Mouse (Mus musculus): ENCODE data around the gene Capns1. TPM values are rescaled to one million over a fixed set of nuclear protein-coding genes. Genes with fewer than 3 reads are reported as not detected.

Capns1 gene
- 60.7 TPM for polyA plus RNA-seq (2017; shearing (Covaris generic))

DNA sequence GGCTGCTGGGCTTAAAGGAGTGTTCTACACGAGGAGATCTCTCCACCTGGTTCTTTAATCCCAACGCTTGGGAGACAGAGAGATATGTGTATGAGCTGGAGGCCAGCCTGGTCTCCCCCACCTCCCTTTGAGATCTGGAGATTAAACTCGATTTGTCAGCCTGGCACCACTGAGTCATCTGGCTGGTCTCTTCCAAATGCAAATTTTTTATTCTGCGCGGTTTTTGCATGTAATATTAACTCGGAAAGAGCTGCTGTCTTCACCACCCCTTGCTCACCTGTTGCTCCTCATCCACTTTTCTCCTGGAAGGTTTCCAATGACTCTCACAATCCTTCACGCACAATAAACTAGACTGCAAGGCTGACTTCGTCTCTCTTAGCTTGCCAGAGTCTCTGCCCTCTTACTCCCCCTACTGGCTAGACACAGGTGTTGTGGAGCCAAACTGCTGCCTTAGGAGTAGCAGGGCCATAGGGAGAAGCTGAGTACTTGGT lies at the start of gene Capns1:
Gene Capns1 (minus strand): TSS at position 331 of the 491 bp plus-strand sequence.

DNA sequence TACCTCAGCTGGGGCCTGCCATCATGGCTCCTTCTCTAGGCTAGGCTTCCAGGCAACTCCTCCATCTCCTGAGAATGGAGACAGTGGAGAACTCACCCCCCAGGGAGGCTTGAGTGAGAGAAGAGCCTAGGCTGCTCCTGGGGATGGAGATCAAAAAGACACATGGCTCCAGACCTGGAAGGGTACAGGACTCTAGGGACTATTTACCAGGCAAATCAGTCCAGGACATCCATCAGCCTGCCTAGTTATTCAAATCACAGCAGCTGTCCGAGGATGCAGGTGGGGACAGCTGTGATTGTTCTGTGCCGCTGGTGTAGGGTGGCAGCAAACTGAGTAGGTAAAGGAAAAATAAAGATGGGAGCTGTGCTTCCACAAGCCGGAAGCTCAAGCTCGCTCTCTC lies 37.0 kb upstream of the Capns1 start, which contains the start of gene Ovol3:
Gene Ovol3 (minus strand): TSS at position 101 of the 400 bp plus-strand sequence.

DNA sequence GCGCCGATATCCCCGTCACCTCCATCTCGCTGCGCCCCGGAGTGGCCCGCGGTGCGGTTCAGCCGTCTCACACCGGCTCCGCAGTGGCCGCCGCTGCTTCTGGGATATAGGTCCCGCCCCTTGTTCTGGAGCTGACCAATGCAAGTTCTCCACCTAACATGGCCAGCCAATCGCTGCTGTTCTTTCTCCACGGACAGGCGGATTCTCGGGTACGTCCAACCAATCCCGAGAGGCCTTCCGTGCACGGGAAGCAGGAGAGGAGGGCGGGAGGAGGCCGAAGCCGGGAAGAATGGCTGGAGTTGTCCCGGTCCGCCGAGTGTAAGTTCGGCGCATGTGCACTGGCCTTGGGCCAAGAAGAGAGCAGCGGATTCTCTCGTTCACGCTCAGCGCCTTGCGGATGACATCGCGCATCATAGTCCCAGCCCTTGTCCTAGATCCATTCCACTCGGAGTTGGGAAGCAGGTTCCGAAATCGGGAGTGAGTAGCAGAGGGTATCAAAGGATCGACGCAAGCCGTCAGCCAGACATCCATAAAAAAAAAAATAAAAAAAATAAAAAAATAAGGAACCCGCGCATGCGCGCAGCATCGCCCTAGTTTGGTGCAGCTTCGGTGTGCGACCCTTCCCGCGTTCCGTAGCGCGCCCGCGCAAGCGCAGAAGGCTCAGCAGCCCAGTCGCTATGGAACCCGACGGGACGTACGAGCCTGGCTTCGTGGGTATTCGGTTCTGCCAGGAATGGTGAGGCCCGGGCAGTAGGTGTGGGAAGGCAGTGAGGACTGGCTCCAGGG lies 33.3 kb upstream of the Capns1 start, which contains the start of the genes Polr2i and Tbcb:
Gene Polr2i (plus strand): TSS at position 280 of the 786 bp plus-strand sequence.
Gene Tbcb (minus strand): TSS at position 604 of the 786 bp plus-strand sequence.

DNA sequence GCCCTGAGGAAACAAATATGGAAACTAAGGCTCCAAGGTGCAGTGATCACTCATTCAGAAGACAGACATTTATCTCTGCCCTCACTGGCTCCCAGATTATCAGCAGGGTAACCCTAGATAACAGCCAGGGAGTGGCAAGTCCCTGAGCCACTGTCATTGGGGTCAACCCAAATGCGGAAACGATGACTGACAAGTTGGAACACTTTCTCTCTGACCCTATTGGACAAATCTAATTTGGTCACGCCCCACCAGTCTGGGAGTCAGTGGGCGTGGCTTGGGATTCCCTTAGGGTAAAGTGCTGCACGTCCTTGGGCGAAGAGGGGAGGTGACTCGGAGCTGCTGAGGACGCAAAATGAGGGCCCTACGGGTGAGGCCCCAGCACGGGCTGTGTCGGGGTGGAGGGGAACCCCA lies 14.7 kb downstream of the Capns1 start, which contains the start of gene Cox7a1:
Gene Cox7a1 (plus strand): TSS at position 266 of the 411 bp plus-strand sequence.

DNA sequence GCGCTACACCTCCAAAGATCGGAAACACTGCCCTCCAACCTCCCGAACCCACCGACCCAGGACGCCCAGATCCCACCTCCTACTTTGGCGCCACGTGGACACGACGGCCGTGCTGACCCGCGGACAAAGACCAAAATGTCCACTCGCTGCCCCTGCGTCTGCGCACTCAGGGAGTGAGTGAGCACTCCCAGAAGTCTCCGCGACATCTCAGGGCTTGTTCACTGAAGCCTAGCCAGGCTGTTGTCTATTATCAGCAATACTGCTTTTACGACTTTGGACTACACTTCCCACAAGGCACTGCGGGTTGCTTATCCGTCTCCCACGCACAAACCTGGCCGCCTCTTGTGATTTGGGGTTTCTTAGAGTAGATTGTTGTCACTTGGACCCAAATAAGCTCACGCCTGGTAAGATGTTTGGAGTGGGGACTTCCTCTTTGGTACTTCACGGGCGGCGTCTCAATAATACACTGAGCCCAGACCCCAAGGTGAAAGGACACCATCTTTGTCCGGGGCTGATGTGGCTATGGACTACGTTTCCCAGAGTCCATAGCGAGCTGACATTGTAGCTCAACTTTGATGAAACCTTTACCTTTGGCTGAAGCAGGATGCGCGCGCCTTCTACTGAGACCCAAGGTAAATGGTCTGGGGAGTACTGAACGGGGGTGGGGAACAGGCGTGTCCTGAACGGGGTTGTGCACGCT lies 28.9 kb downstream of the Capns1 start, which contains the start of gene Zfp146:
Gene Zfp146 (minus strand): TSS at position 168 of the 700 bp plus-strand sequence.

Other genes starting within 250 kb of the Capns1 start
- gene Zfp74, start 244.7 kb downstream of the Capns1 start, polyA plus RNA-seq (2017; shearing (Covaris generic)), result 2.2 TPM
- gene Zfp568, start 214.9 kb downstream of the Capns1 start, polyA plus RNA-seq (2017; shearing (Covaris generic)), result 5.7 TPM
- gene Zfp14, start 147.4 kb downstream of the Capns1 start, polyA plus RNA-seq (2017; shearing (Covaris generic)), result 2.1 TPM
- 7.4 TPM for gene Zfp82, start 125.9 kb downstream of the Capns1 start, polyA plus RNA-seq (2017; shearing (Covaris generic))
- not detected for gene Gm26920, start 108.4 kb downstream of the Capns1 start, polyA plus RNA-seq (2017; shearing (Covaris generic))
- gene Zfp566, start 108.3 kb downstream of the Capns1 start, polyA plus RNA-seq (2017; shearing (Covaris generic)), result 6.2 TPM
- 66.9 TPM for gene Zfp260, start 104.0 kb downstream of the Capns1 start, polyA plus RNA-seq (2017; shearing (Covaris generic))
- gene Zfp382, start 76.9 kb downstream of the Capns1 start, polyA plus RNA-seq (2017; shearing (Covaris generic)), result 13.4 TPM
- gene Zfp146, start 29.1 kb downstream of the Capns1 start, polyA plus RNA-seq (2017; shearing (Covaris generic)), result 32.3 TPM
- gene Cox7a1, start 14.7 kb downstream of the Capns1 start, polyA plus RNA-seq (2017; shearing (Covaris generic)), result not detected
- 32.3 TPM for gene Polr2i, start 33.1 kb upstream of the Capns1 start, polyA plus RNA-seq (2017; shearing (Covaris generic))
- gene Tbcb, start 33.5 kb upstream of the Capns1 start, polyA plus RNA-seq (2017; shearing (Covaris generic)), result 61.3 TPM
- not detected for gene Ovol3, start 36.9 kb upstream of the Capns1 start, polyA plus RNA-seq (2017; shearing (Covaris generic))
- gene Thap8, start 81.3 kb upstream of the Capns1 start, polyA plus RNA-seq (2017; shearing (Covaris generic)), result 0.85 TPM
- gene Wdr62, start 81.6 kb upstream of the Capns1 start, polyA plus RNA-seq (2017; shearing (Covaris generic)), result 4.5 TPM
- 0.83 TPM for gene Clip3, start 92.9 kb upstream of the Capns1 start, polyA plus RNA-seq (2017; shearing (Covaris generic))
- 92.3 TPM for gene Alkbh6, start 109.9 kb upstream of the Capns1 start, polyA plus RNA-seq (2017; shearing (Covaris generic))
- gene Syne4, start 116.0 kb upstream of the Capns1 start, polyA plus RNA-seq (2017; shearing (Covaris generic)), result 2.6 TPM
- not detected for gene E130208F15Rik, start 122.9 kb upstream of the Capns1 start, polyA plus RNA-seq (2017; shearing (Covaris generic))
- 16.2 TPM for gene Sdhaf1, start 125.1 kb upstream of the Capns1 start, polyA plus RNA-seq (2017; shearing (Covaris generic))
- not detected for gene Lrfn3, start 164.0 kb upstream of the Capns1 start, polyA plus RNA-seq (2017; shearing (Covaris generic))
- not detected for gene Tyrobp, start 214.9 kb upstream of the Capns1 start, polyA plus RNA-seq (2017; shearing (Covaris generic))
- 749 TPM for gene Hcst, start 221.0 kb upstream of the Capns1 start, polyA plus RNA-seq (2017; shearing (Covaris generic))
- gene Nfkbid, start 222.9 kb upstream of the Capns1 start, polyA plus RNA-seq (2017; shearing (Covaris generic)), result 888 TPM
- 24.5 TPM for gene Aplp1, start 246.7 kb upstream of the Capns1 start, polyA plus RNA-seq (2017; shearing (Covaris generic))